Mouse (Mus musculus) liver, postnatal 0 days (tissue): ENCODE measurements around the gene Arx. TPM values are rescaled to one million over a fixed set of nuclear protein-coding genes. Genes with fewer than 3 reads are reported as not detected.

ENCODE experiments used
- ATAC-seq: fragments of 200-750 bp; cut with Nextera tagmentation; 2 replicates; pipeline ENCODE4 v1.8.0; 2017; ENCODE audit warnings: mild to moderate bottlenecking, moderate library complexity
- DNase-seq: peaks from one replicate; pipeline ENCODE4 v3.0.0-alpha.2; 2016
- H3K27ac ChIP-seq: fragments of 300-500 bp; sonication (generic); 2 replicates; pipeline ENCODE4 v1.5.1; 2014; ENCODE audit warnings: antibody characterized with exemption, moderate library complexity, mild to moderate bottlenecking, low read depth
- H3K27me3 ChIP-seq: fragments of 300-500 bp; sonication (generic); 2 replicates; pipeline ENCODE4 v1.6.1; 2014; ENCODE audit warnings: low read length, control low read depth, mixed read lengths; ENCODE audit not compliant: insufficient read depth
- H3K36me3 ChIP-seq: fragments of 300-500 bp; sonication (generic); replicated peaks from 2 replicates; pipeline ENCODE4 v1.6.1; 2014; ENCODE audit warnings: mild to moderate bottlenecking, control low read depth, low read length, moderate library complexity, mixed read lengths; ENCODE audit not compliant: insufficient read depth
- H3K4me1 ChIP-seq: fragments of 300-500 bp; sonication (generic); 2 replicates; pipeline ENCODE4 v1.6.1; 2014; ENCODE audit warnings: antibody characterized with exemption, mild to moderate bottlenecking, control low read depth; ENCODE audit not compliant: insufficient read depth
- H3K4me2 ChIP-seq: fragments of 300-500 bp; sonication (generic); 2 replicates; pipeline ENCODE4 v1.6.1; 2014; ENCODE audit warnings: low read depth, mild to moderate bottlenecking, low read length, moderate library complexity, mixed read lengths
- H3K4me3 ChIP-seq: fragments of 300-500 bp; sonication (generic); 2 replicates; pipeline ENCODE4 v1.5.1; 2014; ENCODE audit warnings: low read depth, low read length
- H3K9ac ChIP-seq: fragments of 300-500 bp; sonication (generic); replicated peaks from 2 replicates; pipeline ENCODE4 v1.6.1; 2014; ENCODE audit warnings: mild to moderate bottlenecking, moderate library complexity
- H3K9me3 ChIP-seq: fragments of 300-500 bp; sonication (generic); 2 replicates; pipeline ENCODE4 v1.6.1; 2016; ENCODE audit warnings: mild to moderate bottlenecking, control low read depth, low read length, mixed read lengths
- CTCF ChIP-seq: sonication (generic); IDR thresholded peaks from 2 replicates; pipeline ENCODE4 v1.5.1; 2016; ENCODE audit warnings: antibody characterized with exemption, low read depth
- EP300 ChIP-seq: IDR thresholded peaks from 2 replicates; pipeline ENCODE4 v1.6.1; 2016; ENCODE audit warnings: antibody characterized with exemption, low read depth, mild to moderate bottlenecking
- WGBS: fragments of 180-500 bp; shearing (Covaris S2); extraction: QIAGEN DNeasy Blood & Tissue Kit; methylation state at CpG from one replicate; pipeline ENCODE4 v1.1.7; 2014; ENCODE audit not compliant: insufficient replicate concordance; 5-methylcytosine and 5-hydroxymethylcytosine counted together
- polyA plus RNA-seq: library from polyadenylated mRNA; unstranded; fragments of >200 nt; fragmentation: Nextera tagmentation; extraction: Ambion mirVana; gene quantifications from 2 replicates; pipeline ENCODE4 v1.2.1, GENCODE M21; 2015

The Arx gene
- polyA plus RNA-seq, 1 experiment from 2014 or later = not detected

DNA sequence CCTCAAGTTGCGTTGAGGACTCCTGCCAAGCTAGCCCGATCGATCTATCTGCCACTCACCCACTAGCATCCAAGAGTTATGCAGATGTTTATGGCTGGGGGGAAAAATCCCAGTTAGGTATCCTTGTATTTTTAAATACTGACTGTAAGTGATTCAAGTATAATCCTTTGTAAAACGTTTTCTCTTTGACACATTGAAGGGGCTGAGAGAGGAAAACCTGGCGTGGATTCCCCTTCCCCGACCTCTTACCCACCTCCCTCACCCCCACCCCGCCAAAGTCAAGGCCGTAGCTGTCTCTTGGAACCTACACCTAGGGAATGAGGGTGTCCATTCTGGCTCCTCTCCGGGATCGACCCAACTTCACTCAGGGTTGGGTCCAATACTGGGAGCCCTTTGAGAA lies 1.2 kb upstream of the Arx start:
- H3K4me1 ChIP-seq = 0 out of 2 replicates have a peak, but pooled peaks cover 2% of the 10 kb centered on the region
- H3K9ac ChIP-seq = no peak overlapping the region
- no peak for TF ChIP-seq CTCF
- no peak for TF ChIP-seq EP300
- H3K9me3 ChIP-seq = peaks cover 4% of the 10 kb centered on the region; the same call in 1 of the 2 replicates
- H3K27me3 ChIP-seq = peaks cover 88% of the 10 kb centered on the region
- no peak for ATAC-seq
- WGBS = 19% methylated on average over 10 of the region's 10 CpGs
- H3K27ac ChIP-seq = no peak overlapping the region
- DNase-seq = no peak
- H3K4me3 ChIP-seq = no peak overlapping the region
- no peaks in the 10 kb centered on the region for H3K36me3 ChIP-seq
- H3K4me2 ChIP-seq = no peak overlapping the region

DNA sequence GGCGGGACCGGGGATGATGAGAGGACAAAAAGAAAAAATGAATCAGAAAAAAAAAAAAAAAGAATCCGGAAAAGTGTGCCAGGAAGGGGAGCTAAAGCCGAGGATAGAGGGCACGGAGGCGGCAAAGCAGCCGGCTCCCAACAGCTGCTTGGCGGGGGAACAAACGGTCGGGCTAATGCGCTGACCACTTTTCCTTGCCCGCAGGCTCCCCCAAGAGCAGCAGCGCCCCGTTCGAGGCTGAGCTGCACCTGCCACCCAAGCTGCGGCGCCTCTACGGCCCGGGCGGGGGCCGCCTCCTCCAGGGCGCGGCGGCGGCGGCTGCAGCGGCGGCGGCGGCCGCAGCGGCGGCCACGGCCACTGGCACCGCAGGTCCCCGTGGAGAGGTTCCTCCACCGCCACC lies 2.1 kb downstream of the Arx start:
- ATAC-seq (no peak), DNase-seq (no peak)
- no peak for TF ChIP-seq CTCF
- no peak for TF ChIP-seq EP300
- peak overlapping the region; percentile 65 for H3K4me2 ChIP-seq
- H3K27ac ChIP-seq = no peak overlapping the region
- H3K9ac ChIP-seq = no peak overlapping the region
- H3K4me1 ChIP-seq = no peaks in the 10 kb centered on the region
- peaks cover 88% of the 10 kb centered on the region for H3K27me3 ChIP-seq
- peak overlapping the region; percentile 36 for H3K4me3 ChIP-seq
- WGBS = 16% methylated on average over 16 of the region's 37 CpGs
- H3K9me3 ChIP-seq = peaks cover 4% of the 10 kb centered on the region; the same call in 1 of the 2 replicates
- H3K36me3 ChIP-seq = no peaks in the 10 kb centered on the region

DNA sequence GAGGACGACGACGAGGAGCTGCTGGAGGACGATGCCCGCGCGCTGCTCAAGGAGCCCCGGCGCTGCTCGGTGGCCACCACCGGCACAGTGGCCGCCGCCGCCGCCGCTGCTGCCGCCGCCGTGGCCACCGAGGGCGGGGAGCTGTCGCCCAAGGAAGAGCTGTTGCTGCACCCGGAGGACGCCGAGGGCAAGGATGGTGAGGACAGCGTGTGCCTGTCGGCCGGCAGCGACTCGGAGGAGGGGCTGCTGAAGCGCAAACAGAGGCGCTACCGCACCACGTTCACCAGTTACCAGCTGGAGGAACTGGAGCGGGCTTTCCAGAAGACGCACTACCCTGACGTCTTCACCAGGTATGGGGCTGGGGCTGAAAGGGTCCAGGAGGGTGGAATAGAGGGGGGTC lies 2.8 kb downstream of the Arx start:
- peaks cover 93% of the 10 kb centered on the region for H3K27me3 ChIP-seq
- H3K9ac ChIP-seq = no peak overlapping the region
- WGBS = 21% methylated on average over 26 of the region's 37 CpGs
- TF ChIP-seq CTCF (no peak), EP300 (no peak)
- H3K4me1 ChIP-seq = no peaks in the 10 kb centered on the region
- H3K4me2 ChIP-seq = peak overlapping the region; percentile 65
- H3K36me3 ChIP-seq = no peaks in the 10 kb centered on the region
- peak overlapping the region; percentile 36 for H3K4me3 ChIP-seq
- no peak overlapping the region for H3K27ac ChIP-seq
- DNase-seq (no peak), ATAC-seq (no peak)
- H3K9me3 ChIP-seq = peaks cover 4% of the 10 kb centered on the region; the same call in 1 of the 2 replicates

DNA sequence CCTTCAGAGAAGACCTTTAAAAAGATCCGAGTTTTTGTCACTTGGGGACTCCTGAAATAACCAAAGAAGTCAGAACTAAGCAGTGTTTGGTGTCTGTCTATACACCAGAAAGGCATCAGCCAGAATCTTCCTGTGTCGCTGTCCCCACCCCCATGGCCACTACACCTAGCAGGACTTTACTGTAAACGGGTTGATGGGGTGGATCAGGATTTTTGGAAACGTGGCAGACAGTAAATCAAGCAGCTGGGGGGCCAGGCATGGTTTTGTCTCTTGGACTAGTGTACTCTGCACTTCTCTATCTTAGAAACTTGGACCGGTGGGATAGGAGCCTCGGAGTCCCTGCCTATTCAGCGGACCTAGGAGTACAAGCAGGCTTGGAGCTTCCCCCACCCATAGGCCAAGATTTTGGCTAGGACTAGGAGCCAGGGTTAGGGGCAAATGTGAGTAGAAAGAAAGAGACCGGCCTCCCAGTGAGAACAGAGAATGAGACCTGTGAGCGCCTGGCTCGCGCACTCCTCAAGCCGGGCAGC lies 3.7 kb downstream of the Arx start:
- TF ChIP-seq EP300 = no peak
- TF ChIP-seq CTCF = no peak
- peaks cover 93% of the 10 kb centered on the region for H3K27me3 ChIP-seq

DNA sequence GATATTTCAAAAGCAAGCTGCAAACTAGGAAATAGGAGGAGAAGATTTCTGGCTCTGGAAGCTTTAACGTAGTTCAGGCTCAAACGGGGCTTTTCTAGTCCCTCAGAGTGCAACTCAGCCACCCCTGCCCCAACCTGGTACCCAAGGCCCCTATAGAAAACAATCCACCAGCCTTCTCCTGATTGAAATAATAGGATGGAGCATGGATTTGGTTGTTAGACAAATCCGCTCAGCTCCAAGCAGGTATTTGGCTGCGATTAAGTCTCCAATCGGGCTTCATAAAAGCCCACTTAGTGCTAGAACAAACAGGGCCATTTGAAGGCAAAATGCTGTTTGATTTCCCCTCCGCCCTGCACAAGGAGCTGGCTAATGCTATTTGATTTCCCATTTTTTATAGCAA lies 5.8 kb downstream of the Arx start:
- 21% methylated on average over 6 of the region's 6 CpGs for WGBS
- Histone ChIP-seq H3K4me3 (no peak overlapping the region), H3K27ac (no peak overlapping the region), H3K4me1 (no peaks in the 10 kb centered on the region), H3K4me2 (no peak overlapping the region), H3K9me3 (no peaks in the 10 kb centered on the region), H3K9ac (no peak overlapping the region), H3K36me3 (no peaks in the 10 kb centered on the region), H3K27me3 (peaks cover 92% of the 10 kb centered on the region)
- no peak for ATAC-seq
- TF ChIP-seq EP300 = no peak
- TF ChIP-seq CTCF = no peak
- no peak for DNase-seq

More for the DNA sequence above, 3.7 kb downstream of the Arx start:
- WGBS = 11% methylated on average over 12 of the region's 12 CpGs
- no peak overlapping the region for H3K9ac ChIP-seq
- ATAC-seq (no peak), DNase-seq (no peak)
- no peak overlapping the region for H3K4me3 ChIP-seq
- no peaks in the 10 kb centered on the region for H3K36me3 ChIP-seq
- peaks cover 4% of the 10 kb centered on the region; the same call in 1 of the 2 replicates for H3K9me3 ChIP-seq
- no peak overlapping the region for H3K4me2 ChIP-seq
- no peak overlapping the region for H3K27ac ChIP-seq
- no peaks in the 10 kb centered on the region for H3K4me1 ChIP-seq

DNA sequence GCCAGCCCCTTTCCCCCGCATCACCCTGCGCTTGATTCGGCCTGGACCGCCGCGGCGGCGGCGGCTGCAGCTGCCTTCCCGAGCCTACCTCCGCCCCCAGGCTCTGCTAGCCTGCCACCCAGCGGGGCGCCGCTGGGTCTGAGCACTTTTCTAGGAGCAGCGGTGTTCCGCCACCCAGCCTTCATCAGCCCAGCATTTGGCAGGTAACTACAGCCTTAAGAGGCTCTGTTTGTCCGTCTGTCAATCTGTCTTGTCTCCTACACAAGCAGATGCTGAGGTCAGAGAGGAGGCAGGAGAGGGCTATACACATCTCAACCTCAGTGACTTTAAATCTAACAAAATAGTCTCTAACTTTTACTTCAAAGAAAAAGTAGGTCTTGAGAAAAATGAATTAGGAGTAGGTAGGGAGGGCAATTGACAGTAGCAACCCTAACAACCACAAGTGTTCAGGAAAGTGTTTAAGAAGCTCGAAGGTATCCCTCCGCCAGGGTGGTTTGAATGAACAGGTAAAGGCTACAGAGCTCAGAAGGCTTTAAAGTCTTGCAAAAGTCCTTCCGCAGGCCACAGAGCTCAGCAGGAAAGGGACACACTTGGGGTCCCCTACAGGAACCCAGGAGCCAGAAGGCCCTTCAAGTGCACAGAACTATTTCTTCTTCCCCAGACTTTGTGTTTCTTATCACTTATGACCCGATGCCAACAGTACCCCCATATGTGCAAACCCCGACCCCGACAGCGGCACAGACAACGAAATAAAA lies 8.7 kb downstream of the Arx start:
- WGBS = 11% methylated on average over 24 of the region's 25 CpGs
- no peak overlapping the region for H3K27ac ChIP-seq
- peaks cover 95% of the 10 kb centered on the region for H3K27me3 ChIP-seq
- no peaks in the 10 kb centered on the region for H3K4me1 ChIP-seq
- H3K9ac ChIP-seq = no peak overlapping the region
- no peak for DNase-seq
- TF ChIP-seq CTCF = no peak
- ATAC-seq = no peak
- no peak overlapping the region for H3K4me3 ChIP-seq
- no peak overlapping the region for H3K4me2 ChIP-seq
- H3K9me3 ChIP-seq = no peaks in the 10 kb centered on the region
- H3K36me3 ChIP-seq = no peaks in the 10 kb centered on the region
